Mouse (Mus musculus) heart, adult 2 months (tissue): Measurements from ENCODE around the gene Maob.

Experiments
- CTCF ChIP-seq: fragments of 200-600 bp; IDR thresholded peaks from 2 replicates; pipeline ENCODE4 v1.8.1; 2022; ENCODE audit warnings: antibody characterized with exemption, mild to moderate bottlenecking, moderate library complexity
- EP300 ChIP-seq: fragments of 200-500 bp; IDR thresholded peaks from 2 replicates; pipeline ENCODE4 v1.6.1; 2011; ENCODE audit warnings: low read depth, low read length, control low read depth; ENCODE audit not compliant: insufficient read depth
- POLR2A ChIP-seq: fragments of 200-500 bp; IDR thresholded peaks from 2 replicates; pipeline ENCODE4 v1.6.1; 2011; ENCODE audit warnings: mild to moderate bottlenecking, low read depth, low read length, control low read depth; ENCODE audit not compliant: insufficient read depth

DNA sequence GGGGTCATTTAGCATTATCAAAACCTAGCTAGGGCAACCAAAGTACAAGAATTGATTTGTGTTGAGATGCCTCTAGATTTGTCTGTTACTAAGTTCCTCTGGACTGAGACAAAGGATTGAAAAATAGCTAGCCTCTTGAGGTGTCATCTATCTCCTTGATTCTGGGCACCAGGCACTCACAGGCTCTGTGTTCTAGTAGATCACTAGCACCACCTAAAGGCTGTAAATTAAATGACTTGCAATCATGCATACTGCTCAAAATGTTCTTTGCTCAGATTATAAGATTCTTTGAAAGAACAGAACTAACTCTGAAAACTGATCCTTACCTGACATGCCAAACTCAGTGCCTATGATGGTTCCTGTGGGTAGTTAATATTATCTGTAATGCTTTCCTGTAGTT is 43.1 kb upstream of the Maob start:
- TF ChIP-seq EP300: no peak
- TF ChIP-seq CTCF: peak; percentile 70
- TF ChIP-seq POLR2A: no peak
